Mouse (Mus musculus) kidney, postnatal 0 days (tissue): ENCODE results near the gene Syngr1. TPM values are rescaled to one million over a fixed set of nuclear protein-coding genes. Genes with fewer than 3 reads are reported as not detected.

Experiments
- ATAC-seq: fragments of 200-750 bp; cut with Nextera tagmentation; replicated peaks from 2 replicates; pipeline ENCODE4 v1.8.0; 2017; ENCODE audit warnings: low read depth, moderate number of reproducible peaks, moderate TSS enrichment, moderate library complexity; ENCODE audit not compliant: low FRiP score
- DNase-seq: peaks from one replicate; pipeline ENCODE4 v3.0.0-alpha.2; 2016; ENCODE audit warnings: low spot score
- H3K27ac ChIP-seq: fragments of 300-500 bp; sonication (generic); 2 replicates; pipeline ENCODE4 v1.5.1; 2014; ENCODE audit warnings: mild to moderate bottlenecking
- H3K27me3 ChIP-seq: fragments of 300-500 bp; sonication (generic); 2 replicates; pipeline ENCODE4 v1.6.1; 2014; ENCODE audit warnings: low read length, mixed read lengths; ENCODE audit not compliant: insufficient read depth
- H3K36me3 ChIP-seq: fragments of 300-500 bp; sonication (generic); 2 replicates; pipeline ENCODE4 v1.6.1; 2014; ENCODE audit warnings: low read length, mixed read lengths; ENCODE audit not compliant: insufficient read depth
- H3K4me1 ChIP-seq: fragments of 300-500 bp; sonication (generic); replicated peaks from 2 replicates; pipeline ENCODE4 v1.6.1; 2014; ENCODE audit warnings: antibody characterized with exemption, low read length, mixed read lengths; ENCODE audit not compliant: insufficient read depth
- H3K4me2 ChIP-seq: fragments of 300-500 bp; sonication (generic); 2 replicates; pipeline ENCODE4 v1.6.1; 2014; ENCODE audit warnings: mild to moderate bottlenecking, low read length, moderate library complexity, mixed read lengths
- H3K4me3 ChIP-seq: fragments of 300-500 bp; sonication (generic); replicated peaks from 2 replicates; pipeline ENCODE4 v1.5.1; 2014; ENCODE audit warnings: low read depth, low read length
- H3K9ac ChIP-seq: fragments of 300-500 bp; sonication (generic); 2 replicates; pipeline ENCODE4 v1.6.1; 2014; ENCODE audit warnings: low read depth, low read length
- H3K9me3 ChIP-seq: fragments of 300-500 bp; sonication (generic); replicated peaks from 2 replicates; pipeline ENCODE4 v1.6.1; 2016; ENCODE audit warnings: low read length, inconsistent platforms, mixed read lengths
- CTCF ChIP-seq: IDR thresholded peaks from 2 replicates; pipeline ENCODE4 v1.5.1; 2016; ENCODE audit warnings: antibody characterized with exemption, low read depth, mild to moderate bottlenecking, moderate library complexity
- WGBS: fragments of 180-500 bp; shearing (Covaris S2); extraction: QIAGEN DNeasy Blood & Tissue Kit; methylation state at CpG from one replicate; pipeline ENCODE4 v1.1.7; 2014; 5-methylcytosine and 5-hydroxymethylcytosine counted together
- polyA plus RNA-seq: library from polyadenylated mRNA; unstranded; fragments of >200 nt; fragmentation: Nextera tagmentation; extraction: Ambion mirVana; gene quantifications from 2 replicates; pipeline ENCODE4 v1.2.1, GENCODE M21; 2015

The Syngr1 gene
- polyA plus RNA-seq, 1 experiment from 2014 or later, result 21.8 TPM

GRCm38 (mm10) chr15:80073256-80073621 is 17.9 kb upstream of the Syngr1 start:
- WGBS, result 93% methylated on average over 1 of the region's 1 CpGs
- no peak overlapping the region for H3K9ac ChIP-seq
- TF ChIP-seq CTCF, result no peak

GRCm38 (mm10) chr15:80074663-80075373 is 16.3 kb upstream of the Syngr1 start:
- TF ChIP-seq CTCF, result no peak
- no peaks in the 10 kb centered on the region for H3K9me3 ChIP-seq
- no peak overlapping the region for H3K9ac ChIP-seq
- no peak overlapping the region for H3K4me2 ChIP-seq
- no peak for DNase-seq
- 50% methylated on average over 6 of the region's 6 CpGs for WGBS
- peaks cover 28% of the 10 kb centered on the region for H3K36me3 ChIP-seq
- H3K4me3 ChIP-seq, result no peak overlapping the region
- H3K4me1 ChIP-seq, result no peaks in the 10 kb centered on the region; the same call in 1 of the 2 replicates
- no peak overlapping the region for H3K27ac ChIP-seq
- ATAC-seq, result no peak
- no peaks in the 10 kb centered on the region for H3K27me3 ChIP-seq

More at GRCm38 (mm10) chr15:80073256-80073621, 17.9 kb upstream of the Syngr1 start:
- DNase-seq (no peak), ATAC-seq (no peak)
- Histone ChIP-seq H3K27me3 (no peaks in the 10 kb centered on the region), H3K4me2 (no peak overlapping the region), H3K36me3 (peaks cover 12% of the 10 kb centered on the region; the same call in 1 of the 2 replicates), H3K9me3 (no peaks in the 10 kb centered on the region), H3K4me3 (no peak overlapping the region), H3K4me1 (no peaks in the 10 kb centered on the region; the same call in 1 of the 2 replicates), H3K27ac (no peak overlapping the region)

GRCm38 (mm10) chr15:80075374-80075694 is 15.8 kb upstream of the Syngr1 start:
- Histone ChIP-seq H3K4me1 (no peaks in the 10 kb centered on the region; the same call in 1 of the 2 replicates), H3K4me2 (no peak overlapping the region), H3K27me3 (no peaks in the 10 kb centered on the region), H3K36me3 (peaks cover 33% of the 10 kb centered on the region), H3K9me3 (no peaks in the 10 kb centered on the region), H3K9ac (no peak overlapping the region), H3K4me3 (no peak overlapping the region), H3K27ac (peak overlapping the region; percentile 47; the same call in 1 of the 2 replicates)
- 31% methylated on average over 3 of the region's 3 CpGs for WGBS
- DNase-seq (no peak), ATAC-seq (no peak)
- TF ChIP-seq CTCF, result no peak

DNA sequence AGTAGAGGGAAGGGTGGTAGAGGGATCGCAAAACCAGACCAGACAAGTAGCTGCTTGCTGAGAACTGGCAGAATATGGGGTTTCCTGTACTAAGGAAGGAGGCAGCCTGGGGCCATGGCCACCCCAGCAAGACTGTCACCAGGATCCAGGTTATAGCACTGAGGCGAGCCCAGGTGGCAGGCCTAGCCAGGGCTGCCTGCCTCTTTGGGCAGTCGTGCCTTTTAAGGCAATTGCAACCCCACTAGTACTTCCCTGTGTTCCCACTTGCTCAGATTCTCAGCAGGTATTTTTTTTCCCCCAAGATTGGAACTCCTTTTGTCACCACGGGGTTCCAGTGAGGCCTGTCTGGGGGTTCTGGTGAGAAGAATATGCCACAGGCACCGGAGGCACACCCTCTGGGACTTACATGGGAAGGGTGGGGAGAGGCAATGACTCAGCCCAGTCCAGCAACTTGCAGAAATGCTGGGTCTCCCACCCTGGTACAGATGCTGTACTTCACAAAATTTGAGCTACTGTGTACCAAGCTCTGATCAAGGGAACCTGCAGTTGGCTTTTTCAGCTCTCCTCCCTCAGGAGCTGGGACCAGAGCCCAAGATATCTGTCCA is 15.3 kb upstream of the Syngr1 start:
- DNase-seq, result no peak
- no peak overlapping the region for H3K4me3 ChIP-seq
- peaks cover 1% of the 10 kb centered on the region; the same call in 1 of the 2 replicates for H3K4me1 ChIP-seq
- H3K36me3 ChIP-seq, result peaks cover 33% of the 10 kb centered on the region
- WGBS, result 35% methylated on average over 5 of the region's 5 CpGs
- no peaks in the 10 kb centered on the region for H3K9me3 ChIP-seq
- no peak for TF ChIP-seq CTCF
- H3K9ac ChIP-seq, result no peak overlapping the region
- no peaks in the 10 kb centered on the region for H3K27me3 ChIP-seq
- H3K27ac ChIP-seq, result peak overlapping the region; percentile 47; the same call in 1 of the 2 replicates
- no peak for ATAC-seq
- H3K4me2 ChIP-seq, result no peak overlapping the region

DNA sequence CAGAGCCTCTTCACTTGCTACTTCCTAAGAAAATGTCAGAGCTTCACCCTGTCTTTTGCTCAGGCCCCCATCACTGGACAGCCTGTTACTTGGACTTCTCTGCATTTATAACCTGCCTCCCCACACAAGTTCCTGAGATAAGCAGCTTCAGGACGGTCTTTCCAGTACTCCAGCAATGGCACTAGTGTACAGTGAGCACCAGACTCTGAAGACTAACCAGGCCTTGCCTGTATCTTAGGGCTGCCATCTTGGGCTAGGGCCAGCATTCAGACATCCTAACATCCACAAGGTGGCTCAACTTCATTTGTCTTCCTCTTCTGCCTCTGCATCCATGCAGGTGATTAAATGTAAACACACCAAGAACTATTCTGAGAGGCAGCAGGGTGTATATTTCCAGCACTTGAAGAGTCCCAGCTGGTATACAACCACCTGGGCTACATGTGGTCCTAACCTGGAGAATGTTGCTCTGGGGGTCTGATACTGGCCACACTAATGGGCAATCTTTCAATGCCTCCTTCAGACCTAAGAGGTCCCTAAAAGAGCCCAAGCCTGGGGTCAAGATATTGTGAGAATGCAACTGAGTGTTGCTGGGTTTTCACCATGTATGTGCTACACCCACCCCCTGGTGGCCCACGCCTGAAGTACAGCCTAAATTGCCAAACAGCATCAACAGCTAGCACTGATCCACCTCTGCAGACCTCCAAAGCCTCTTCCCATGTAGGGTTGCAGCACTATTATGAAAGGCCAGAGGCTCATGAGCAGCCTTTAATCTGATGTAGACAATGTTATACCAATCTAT is 14.6 kb upstream of the Syngr1 start:
- ATAC-seq (no peak), DNase-seq (peak; percentile 86)
- Histone ChIP-seq H3K9ac (no peak overlapping the region), H3K27ac (no peak overlapping the region), H3K4me1 (peaks cover 6% of the 10 kb centered on the region; the same call in 1 of the 2 replicates), H3K4me3 (no peak overlapping the region), H3K36me3 (peaks cover 33% of the 10 kb centered on the region), H3K4me2 (no peak overlapping the region), H3K27me3 (no peaks in the 10 kb centered on the region), H3K9me3 (no peaks in the 10 kb centered on the region)
- 9% methylated on average over 2 of the region's 2 CpGs for WGBS
- TF ChIP-seq CTCF, result peak; percentile 85

- Histone ChIP-seq H3K4me2 (no peak overlapping the region), H3K27ac (no peak overlapping the region), H3K9ac (no peak overlapping the region), H3K4me1 (peaks cover 6% of the 10 kb centered on the region; the same call in 1 of the 2 replicates), H3K4me3 (no peak overlapping the region), H3K9me3 (no peaks in the 10 kb centered on the region), H3K27me3 (no peaks in the 10 kb centered on the region), H3K36me3 (peaks cover 38% of the 10 kb centered on the region)
- 77% methylated on average over 11 of the region's 11 CpGs for WGBS
- DNase-seq, result no peak
- TF ChIP-seq CTCF, result 0 out of 2 replicates have a peak, but pooled peaks have one; percentile 28
- no peak for ATAC-seq
Observed at GRCm38 (mm10) chr15:80078058-80078814, 12.9 kb upstream of the Syngr1 start.
